Mouse (Mus musculus) brain, embryonic 14.5 days (tissue): ENCODE results near the gene Tpm1.

ENCODE experiments used
- CTCF ChIP-seq: fragments of 200-500 bp; IDR thresholded peaks from 2 replicates; pipeline ENCODE4 v1.5.1; 2012; ENCODE audit warnings: inconsistent platforms, mild to moderate bottlenecking, moderate library complexity, borderline replicate concordance; ENCODE audit not compliant: insufficient read depth, insufficient read length; ENCODE audit errors: extremely low read depth
- POLR2A ChIP-seq: fragments of 200-500 bp; IDR thresholded peaks from 2 replicates; pipeline ENCODE4 v1.6.1; 2012; ENCODE audit warnings: mild to moderate bottlenecking, inconsistent platforms, borderline replicate concordance; ENCODE audit not compliant: poor library complexity, insufficient read depth, insufficient read length, severe bottlenecking; ENCODE audit errors: extremely low read depth

DNA sequence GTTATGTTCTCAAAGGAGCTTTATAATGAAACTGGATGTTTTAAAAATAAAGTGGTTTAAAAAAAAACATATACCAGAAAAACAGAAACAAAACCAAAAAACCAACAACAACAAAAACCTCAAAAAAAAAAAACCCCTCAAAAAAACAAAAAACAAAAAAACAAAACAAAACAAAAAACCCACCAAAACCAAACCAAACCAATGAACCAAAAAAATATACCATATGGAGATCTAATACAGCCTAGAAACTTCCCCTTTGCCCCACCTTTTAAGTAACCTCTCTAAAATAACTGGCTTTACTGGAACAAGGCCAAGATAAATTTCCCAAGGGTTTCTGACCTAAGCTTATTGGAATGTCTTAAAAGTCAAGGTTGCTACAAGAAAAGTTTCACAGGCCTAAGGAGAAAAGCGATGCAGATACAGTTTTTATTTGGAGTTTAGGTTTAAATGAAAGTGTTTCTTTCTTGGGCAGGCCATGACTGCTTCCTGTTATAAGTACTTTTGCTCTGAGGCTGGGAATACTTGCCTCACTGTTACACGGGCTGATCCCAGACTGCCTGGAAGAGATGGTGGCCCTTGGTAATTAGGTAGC lies 12.6 kb downstream of the Tpm1 start:
- TF ChIP-seq CTCF (no peak), POLR2A (no peak)
